Mouse (Mus musculus): ENCODE measurements at regions not wholly inside any gene's neighbourhood (a gene's known extent, or its start where the extent isn't known, plus 50 kb on each side); places are given as distances from the start of the nearest gene placed in this dataset. TPM values are rescaled to one million over a fixed set of nuclear protein-coding genes. Genes with fewer than 3 reads are reported as not detected.

Small RNAs in the stretch of these regions (microRNA-seq; reads per million reads assigned to microRNA genes)
- gene Mir6363, result not detected

Measured in liver, embryonic 16.5 days (tissue).